Mouse (Mus musculus) thymus, adult 2 months (tissue): ENCODE results near the gene Ypel3. TPM values are rescaled to one million over a fixed set of nuclear protein-coding genes. Genes with fewer than 3 reads are reported as not detected.

Experiments
- DNase-seq: peaks from one replicate; pipeline ENCODE4 v3.0.0; 2021
- H3K27ac ChIP-seq: fragments of 200-500 bp; 2 replicates; pipeline ENCODE4 v1.5.1; 2012; ENCODE audit warnings: low read length, control low read depth; ENCODE audit not compliant: control insufficient read depth, insufficient read depth
- H3K27me3 ChIP-seq: fragments of 200-500 bp; 2 replicates; pipeline ENCODE4 v1.6.1; 2012; ENCODE audit warnings: mild to moderate bottlenecking, low read length, moderate library complexity, mixed read lengths; ENCODE audit not compliant: control insufficient read depth, insufficient read depth
- H3K36me3 ChIP-seq: fragments of 200-500 bp; 2 replicates; pipeline ENCODE4 v1.6.1; 2012; ENCODE audit warnings: mild to moderate bottlenecking, low read length, moderate library complexity; ENCODE audit not compliant: control insufficient read depth, insufficient read depth
- H3K4me1 ChIP-seq: fragments of 200-500 bp; replicated peaks from 2 replicates; pipeline ENCODE4 v1.6.1; 2012; ENCODE audit warnings: low read length; ENCODE audit not compliant: control insufficient read depth, insufficient read depth
- H3K4me3 ChIP-seq: fragments of 200-500 bp; 2 replicates; pipeline ENCODE4 v1.5.1; 2012; ENCODE audit warnings: mild to moderate bottlenecking, low read length, control low read depth, moderate library complexity; ENCODE audit not compliant: control insufficient read depth, insufficient read depth
- CTCF ChIP-seq: fragments of 200-500 bp; IDR thresholded peaks from 2 replicates; pipeline ENCODE4 v1.5.1; 2012; ENCODE audit warnings: mild to moderate bottlenecking, control low read depth, low read length, moderate library complexity, borderline replicate concordance; ENCODE audit not compliant: control insufficient read depth, poor library complexity, insufficient read depth; ENCODE audit errors: extremely low read depth
- POLR2A ChIP-seq: fragments of 200-500 bp; IDR thresholded peaks from 2 replicates; pipeline ENCODE4 v1.6.1; 2012; ENCODE audit warnings: mild to moderate bottlenecking, low read length, control low read depth, moderate library complexity; ENCODE audit not compliant: control insufficient read depth, poor library complexity, insufficient read depth; ENCODE audit errors: extremely low read depth
- WGBS: fragments of 180-500 bp; shearing (Covaris S2); methylation state at CpG from one replicate; pipeline ENCODE4 v1.1.7; 2018; 5-methylcytosine and 5-hydroxymethylcytosine counted together
- polyA plus RNA-seq: library from polyadenylated mRNA; depleted of rRNA; stranded (reverse); fragments of >200 nt; gene quantifications from 2 replicates; pipeline ENCODE4 v1.2.3, GENCODE M21; 2012

Gene Ypel3
- polyA plus RNA-seq, 1 experiment: 622 TPM

DNA sequence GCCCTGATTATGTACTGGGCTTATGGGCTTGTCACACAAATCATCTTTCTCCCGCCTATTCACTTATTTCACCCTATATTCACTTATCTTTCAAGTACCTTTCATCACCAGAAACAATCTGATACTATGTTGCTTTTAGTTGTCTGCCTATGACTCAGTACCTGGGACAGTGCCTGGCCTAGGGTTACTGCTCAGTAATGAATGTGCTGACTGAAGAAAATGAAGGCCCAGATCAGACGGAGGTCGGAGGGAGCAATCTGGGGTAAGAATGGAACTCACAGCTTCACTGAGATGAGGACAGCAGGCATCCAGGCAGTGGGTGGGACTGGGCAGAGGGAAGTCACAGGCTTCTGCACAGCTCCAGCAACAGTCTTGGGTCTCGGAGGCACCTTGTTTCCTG lies 30.6 kb downstream of the Ypel3 start:
- no peak for DNase-seq
- Histone ChIP-seq H3K27me3 (no peaks in the 10 kb centered on the region), H3K36me3 (no peaks in the 10 kb centered on the region), H3K4me1 (peaks cover 9% of the 10 kb centered on the region), H3K4me3 (no peak overlapping the region), H3K27ac (no peak overlapping the region)
- 90% methylated on average over 4 of the region's 4 CpGs for WGBS
- TF ChIP-seq CTCF: no peak
- TF ChIP-seq POLR2A: no peak

GRCm38 (mm10) chr7:126808703-126809455 lies 32.1 kb downstream of the Ypel3 start:
- TF ChIP-seq POLR2A (no peak), CTCF (no peak)
- Histone ChIP-seq H3K36me3 (no peaks in the 10 kb centered on the region), H3K27me3 (no peaks in the 10 kb centered on the region), H3K4me3 (peak overlapping the region; percentile 53), H3K27ac (no peak overlapping the region), H3K4me1 (peaks cover 10% of the 10 kb centered on the region)
- WGBS: 2% methylated on average over 43 of the region's 43 CpGs
- peak; percentile 61 for DNase-seq

DNA sequence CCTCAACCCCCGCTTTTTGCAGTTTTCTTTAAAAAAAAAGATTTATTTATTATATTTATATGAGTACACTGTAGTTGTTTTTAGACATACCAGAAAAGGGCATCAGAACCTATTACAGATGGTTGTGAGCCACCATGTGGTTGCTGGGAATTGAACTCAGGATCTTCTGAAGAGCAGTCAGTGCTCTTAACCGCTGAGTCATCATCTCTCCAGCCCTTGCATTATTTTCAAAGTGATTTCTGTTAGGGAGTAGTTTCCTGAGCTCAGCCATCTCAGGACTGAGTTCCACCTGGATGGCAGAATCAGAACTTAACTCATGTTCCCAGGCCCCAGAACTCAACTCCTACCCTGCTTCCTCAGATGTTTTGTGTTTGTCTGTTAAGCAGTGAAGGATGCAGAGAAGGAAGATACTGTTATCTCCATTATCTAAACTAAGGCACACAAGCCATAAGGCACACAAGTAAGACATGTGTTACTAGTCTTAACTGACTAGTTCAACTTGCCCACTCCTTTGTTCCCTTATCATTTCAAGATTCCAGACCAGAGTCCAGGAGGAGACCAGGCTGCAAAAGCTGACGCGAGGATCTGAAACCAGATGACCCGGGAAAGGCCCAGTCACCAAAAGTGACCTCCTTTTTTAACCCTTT lies 33.1 kb downstream of the Ypel3 start:
- Histone ChIP-seq H3K4me3 (no peak overlapping the region), H3K36me3 (no peaks in the 10 kb centered on the region), H3K27me3 (no peaks in the 10 kb centered on the region), H3K4me1 (peaks cover 14% of the 10 kb centered on the region), H3K27ac (no peak overlapping the region)
- 79% methylated on average over 5 of the region's 5 CpGs for WGBS
- no peak for DNase-seq
- TF ChIP-seq POLR2A (no peak), CTCF (no peak)

- Histone ChIP-seq H3K36me3 (no peaks in the 10 kb centered on the region), H3K27ac (no peak overlapping the region), H3K27me3 (no peaks in the 10 kb centered on the region), H3K4me1 (peaks cover 5% of the 10 kb centered on the region), H3K4me3 (no peak overlapping the region)
- no peak for TF ChIP-seq CTCF
- no peak for TF ChIP-seq POLR2A
- DNase-seq: no peak
- WGBS: 81% methylated on average over 8 of the region's 8 CpGs
These were observed 39.0 kb downstream of the Ypel3 start for GRCm38 (mm10) chr7:126815726-126816222.

DNA sequence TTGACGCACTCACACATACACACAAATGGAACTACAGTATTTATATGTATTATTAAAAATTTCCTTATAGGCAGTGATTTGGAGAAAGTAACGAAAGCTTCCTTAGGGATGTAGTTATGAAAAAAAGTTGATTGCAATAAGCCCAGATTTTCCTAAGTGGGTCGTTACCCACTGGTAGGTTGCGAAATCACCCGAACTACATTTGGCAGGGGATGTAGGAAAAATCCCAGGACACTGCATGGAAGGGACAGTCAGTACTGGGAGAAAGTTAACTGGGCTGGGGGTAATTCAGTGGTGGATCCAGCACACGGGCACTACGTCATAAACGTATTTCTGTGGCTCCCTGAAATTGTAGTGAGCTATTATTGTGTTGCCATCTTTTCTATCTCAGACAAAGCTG lies 39.7 kb downstream of the Ypel3 start:
- TF ChIP-seq CTCF: no peak
- no peak for TF ChIP-seq POLR2A

GRCm38 (mm10) chr7:126817595-126817994 lies 40.8 kb downstream of the Ypel3 start:
- 92% methylated on average over 7 of the region's 7 CpGs for WGBS
- Histone ChIP-seq H3K4me1 (peaks cover 5% of the 10 kb centered on the region), H3K27me3 (no peaks in the 10 kb centered on the region), H3K36me3 (no peaks in the 10 kb centered on the region), H3K4me3 (no peak overlapping the region), H3K27ac (no peak overlapping the region)
- TF ChIP-seq POLR2A: no peak
- TF ChIP-seq CTCF: no peak
- no peak for DNase-seq

More for the DNA sequence above, 39.7 kb downstream of the Ypel3 start:
- H3K4me3 ChIP-seq: no peak overlapping the region
- no peak overlapping the region for H3K27ac ChIP-seq
- 93% methylated on average over 8 of the region's 8 CpGs for WGBS
- peaks cover 5% of the 10 kb centered on the region for H3K4me1 ChIP-seq
- no peak for DNase-seq
- H3K27me3 ChIP-seq: no peaks in the 10 kb centered on the region
- no peaks in the 10 kb centered on the region for H3K36me3 ChIP-seq

GRCm38 (mm10) chr7:126818818-126819217 lies 42.1 kb downstream of the Ypel3 start:
- Histone ChIP-seq H3K27ac (no peak overlapping the region), H3K36me3 (no peaks in the 10 kb centered on the region), H3K27me3 (no peaks in the 10 kb centered on the region), H3K4me3 (no peak overlapping the region), H3K4me1 (peaks cover 4% of the 10 kb centered on the region)
- TF ChIP-seq POLR2A (no peak), CTCF (no peak)
- no peak for DNase-seq
- 47% methylated on average over 1 of the region's 1 CpGs for WGBS
